Mouse (Mus musculus) splenic B cell, adult 2 months (primary cell): Measurements from ENCODE around the gene Spop.
A peak's percentile ranks its signal among the peaks of the same experiment; 100 is the strongest.

Experiments used
- DNase-seq: peaks from one replicate; pipeline ENCODE4 v3.0.0-alpha.2; 2011; ENCODE audit warnings: low read depth, low spot score
- H3K27me3 ChIP-seq: 2 replicates; pipeline ENCODE4 v1.6.1; 2012; ENCODE audit warnings: mild to moderate bottlenecking, low read length, moderate library complexity, mixed read lengths; ENCODE audit not compliant: control insufficient read depth, poor library complexity, insufficient read depth, severe bottlenecking
- H3K36me3 ChIP-seq: 2 replicates; pipeline ENCODE4 v1.6.1; 2012; ENCODE audit warnings: mild to moderate bottlenecking, low read length, moderate library complexity, mixed read lengths; ENCODE audit not compliant: control insufficient read depth, poor library complexity, insufficient read depth, severe bottlenecking

The Spop gene

DNA sequence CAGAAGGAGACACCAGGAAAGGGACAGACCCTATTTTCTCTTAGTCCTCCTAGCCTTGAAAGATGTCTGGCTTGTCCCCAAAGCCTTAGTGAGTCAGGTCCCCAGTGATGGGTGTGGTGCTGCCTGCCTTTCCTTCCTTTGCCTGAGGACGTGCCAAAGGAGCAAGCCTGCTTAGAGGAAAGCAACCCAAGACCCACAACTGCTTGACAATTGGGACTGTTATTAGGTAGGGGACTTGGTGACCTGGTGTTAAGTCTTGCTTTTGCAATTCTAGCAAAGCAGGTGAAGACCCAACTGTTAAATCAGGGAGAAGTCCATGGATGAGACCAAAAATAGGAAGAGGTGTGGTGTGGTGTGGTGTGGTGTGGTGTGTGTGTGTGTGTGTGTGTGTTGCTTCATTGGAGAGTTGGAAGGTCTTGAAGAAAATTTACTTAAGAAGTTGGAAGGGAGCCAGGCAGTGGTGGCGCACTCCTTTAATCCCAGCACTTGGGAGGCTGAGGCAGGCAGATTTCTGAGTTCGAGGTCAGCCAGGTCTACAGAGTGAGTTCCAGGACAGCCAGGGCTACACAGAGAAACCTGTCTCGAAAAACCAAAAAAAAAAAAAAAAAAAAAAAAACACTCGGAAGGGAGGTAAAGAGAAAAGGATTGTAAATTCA lies 30.4 kb upstream of the Spop start:
- no peak for DNase-seq
- H3K27me3 ChIP-seq, result no peaks in the 10 kb centered on the region
- H3K36me3 ChIP-seq, result peaks cover 7% of the 10 kb centered on the region

DNA sequence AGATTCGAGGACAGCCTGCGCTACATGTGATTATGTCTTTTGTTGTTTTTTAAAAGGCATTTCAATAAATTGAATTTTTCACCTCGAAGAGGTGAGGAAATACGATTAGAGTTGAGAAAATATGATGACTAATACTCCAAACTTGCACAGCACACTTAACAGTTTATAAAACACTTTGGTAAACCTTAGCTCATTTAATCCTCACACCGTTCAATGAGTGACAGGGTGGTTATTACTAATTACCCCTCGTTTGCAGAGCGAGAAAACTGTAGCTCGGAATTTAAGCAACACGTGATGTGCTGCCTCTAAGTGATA lies 29.9 kb upstream of the Spop start:
- no peak for DNase-seq
- H3K27me3 ChIP-seq, result no peaks in the 10 kb centered on the region
- H3K36me3 ChIP-seq, result peaks cover 7% of the 10 kb centered on the region

DNA sequence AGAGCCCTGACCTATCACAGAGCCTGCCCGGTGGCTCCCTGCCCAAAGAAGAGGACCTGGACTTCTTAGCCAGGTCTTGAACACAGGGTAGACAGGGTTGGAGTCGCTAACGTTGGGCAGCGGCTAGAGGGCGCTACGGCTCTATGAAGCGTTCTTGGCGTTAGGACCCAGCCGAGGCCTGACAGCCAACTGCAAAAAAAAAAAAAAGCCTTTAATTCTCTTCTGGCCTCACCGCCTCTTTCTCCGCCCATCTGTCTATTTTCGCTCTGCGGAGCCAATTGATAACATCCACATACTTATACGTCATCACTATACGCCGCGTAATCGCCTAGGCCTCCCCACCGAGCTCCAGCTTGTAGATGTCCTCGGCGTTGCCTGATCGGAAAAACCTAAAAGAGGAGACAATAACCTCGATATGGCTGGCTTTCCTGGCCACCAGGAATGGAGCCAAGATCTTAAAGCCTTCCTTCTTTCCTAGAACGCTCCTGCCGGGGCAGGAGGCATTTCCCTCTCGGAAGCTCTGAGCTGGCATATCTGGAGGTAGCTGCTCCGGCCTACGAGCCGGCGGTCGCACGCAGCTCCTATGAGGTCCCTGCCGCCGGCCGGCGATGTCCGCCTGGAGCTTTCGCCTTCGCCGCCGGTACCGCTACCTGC lies 29.4 kb upstream of the Spop start, which contains the start of gene Slc35b1:
Gene Slc35b1 (plus strand): TSS at position 374 of the 654 bp plus-strand sequence.
- peak; percentile 99 for DNase-seq
- peaks cover 7% of the 10 kb centered on the region; the same call in 1 of the 2 replicates for H3K36me3 ChIP-seq
- no peaks in the 10 kb centered on the region for H3K27me3 ChIP-seq

DNA sequence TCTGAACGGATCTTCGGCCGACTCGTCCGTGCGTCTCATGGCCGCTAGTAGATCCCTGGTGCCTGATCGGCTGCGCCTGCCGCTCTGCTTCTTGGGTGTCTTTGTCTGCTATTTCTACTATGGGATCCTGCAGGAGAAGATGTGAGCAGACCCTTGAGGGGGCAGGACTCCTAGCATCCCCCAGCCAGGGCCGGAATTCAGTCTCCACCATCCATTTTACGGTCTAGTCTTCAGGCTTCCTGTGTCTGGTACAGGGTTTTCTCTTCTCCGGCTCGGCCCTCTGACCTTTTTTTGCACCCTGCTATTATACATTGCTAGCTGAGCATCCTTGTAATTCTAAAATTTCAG lies 28.9 kb upstream of the Spop start:
- H3K36me3 ChIP-seq, result peaks cover 7% of the 10 kb centered on the region; the same call in 1 of the 2 replicates

DNA sequence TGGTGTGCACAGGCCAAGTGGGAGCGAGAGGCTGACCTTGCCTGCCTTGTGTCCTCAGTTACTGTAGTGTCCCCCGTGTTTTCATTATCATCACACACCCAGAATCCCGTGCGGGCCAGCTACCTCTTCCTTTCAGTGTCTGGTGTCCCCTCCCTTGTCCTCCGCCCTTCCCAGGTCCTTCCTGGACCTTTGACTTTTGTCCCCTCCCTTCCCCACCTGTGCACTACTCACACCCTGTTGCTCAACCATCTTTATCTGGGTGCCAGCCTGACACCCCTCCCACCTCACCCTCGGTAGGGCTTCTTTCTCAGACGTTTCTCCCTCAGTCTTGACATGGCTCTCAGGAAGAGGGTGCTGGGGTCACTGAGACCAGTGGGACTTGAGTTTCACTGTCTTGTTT lies 26.5 kb upstream of the Spop start:
- Histone ChIP-seq H3K36me3 (peaks cover 14% of the 10 kb centered on the region), H3K27me3 (no peaks in the 10 kb centered on the region)
- DNase-seq, result no peak

More for the DNA sequence above, 28.9 kb upstream of the Spop start:
- no peaks in the 10 kb centered on the region for H3K27me3 ChIP-seq
- no peak for DNase-seq

DNA sequence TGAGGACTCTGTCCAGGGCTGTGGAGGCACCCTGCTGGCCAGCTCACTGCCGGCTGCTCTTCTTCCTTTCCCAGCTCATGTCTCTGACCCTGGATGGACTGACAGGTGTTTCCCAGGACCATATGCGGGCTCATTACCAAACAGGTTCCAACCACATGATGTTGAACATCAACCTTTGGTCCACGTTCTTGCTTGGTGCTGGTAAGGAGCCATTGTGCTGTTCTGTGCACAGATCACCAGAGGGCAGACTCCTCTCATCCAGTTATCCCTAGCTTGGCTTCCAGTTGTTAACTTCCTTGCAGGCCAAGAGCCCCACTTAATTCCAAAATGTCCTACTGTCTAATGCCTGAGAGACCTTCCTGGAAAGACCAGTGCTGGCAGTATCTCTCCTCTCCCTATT lies 24.9 kb upstream of the Spop start:
- H3K27me3 ChIP-seq, result no peaks in the 10 kb centered on the region
- H3K36me3 ChIP-seq, result peaks cover 14% of the 10 kb centered on the region
- no peak for DNase-seq

DNA sequence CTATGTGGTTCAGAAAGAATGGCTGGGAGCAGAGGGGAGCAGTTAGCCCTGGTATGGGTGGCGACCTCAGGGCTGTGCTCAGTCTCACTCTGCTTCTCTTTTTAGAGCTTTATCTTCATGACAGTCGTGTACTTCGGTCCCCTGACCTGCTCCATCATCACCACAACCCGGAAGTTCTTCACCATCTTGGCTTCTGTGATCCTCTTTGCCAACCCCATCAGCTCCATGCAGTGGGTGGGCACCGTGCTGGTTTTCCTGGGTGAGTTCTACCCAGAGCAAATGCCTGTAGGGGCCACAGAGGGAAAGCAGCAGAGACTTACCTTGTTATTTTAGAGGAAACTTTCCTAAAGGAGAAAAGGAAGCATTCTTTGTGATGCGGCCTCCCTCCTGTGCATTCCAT lies 23.5 kb upstream of the Spop start:
- peaks cover 14% of the 10 kb centered on the region for H3K36me3 ChIP-seq
- DNase-seq, result no peak
- no peaks in the 10 kb centered on the region for H3K27me3 ChIP-seq

DNA sequence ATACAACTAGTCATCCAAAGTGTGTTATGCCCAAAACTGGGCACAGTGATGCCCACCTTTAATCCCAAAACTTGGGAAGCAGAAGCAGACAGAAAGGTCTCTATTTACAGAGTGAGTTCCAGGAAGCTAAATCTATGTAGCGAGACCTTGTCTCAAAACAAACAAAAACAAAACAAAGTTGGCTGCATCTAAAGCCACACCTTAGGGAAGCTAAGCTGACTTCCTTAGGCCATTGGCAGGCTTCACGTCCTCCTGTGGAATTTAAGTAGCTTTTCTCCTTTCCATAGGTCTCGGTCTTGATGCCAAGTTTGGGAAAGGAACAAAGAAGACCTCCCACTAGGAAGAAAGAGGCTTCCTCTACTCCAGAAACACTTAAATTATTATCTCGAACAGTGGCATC lies 22.7 kb upstream of the Spop start:
- H3K27me3 ChIP-seq, result no peaks in the 10 kb centered on the region
- peaks cover 14% of the 10 kb centered on the region for H3K36me3 ChIP-seq
- no peak for DNase-seq

DNA sequence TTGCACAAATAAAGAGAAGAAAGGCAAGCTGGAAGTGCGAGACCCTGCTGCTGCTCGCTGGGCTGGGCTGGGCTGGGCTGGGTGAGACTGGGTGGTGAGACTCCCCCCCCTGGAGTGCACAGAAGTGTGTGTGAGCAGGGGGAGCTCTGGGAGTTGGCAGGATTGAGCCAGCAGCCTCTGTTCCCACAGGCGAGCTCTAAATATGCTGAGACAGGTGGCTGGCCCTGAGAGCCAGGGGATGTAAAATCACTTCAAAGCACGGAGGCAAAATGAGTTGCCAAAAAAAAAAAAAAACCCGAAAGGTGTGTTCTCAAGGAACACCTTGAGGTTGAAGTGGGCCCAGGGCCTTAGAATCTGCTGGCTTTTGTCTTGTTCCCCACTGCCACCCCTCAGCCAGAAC lies 22.1 kb upstream of the Spop start:
- H3K36me3 ChIP-seq, result peaks cover 14% of the 10 kb centered on the region
- H3K27me3 ChIP-seq, result no peaks in the 10 kb centered on the region
- no peak for DNase-seq

DNA sequence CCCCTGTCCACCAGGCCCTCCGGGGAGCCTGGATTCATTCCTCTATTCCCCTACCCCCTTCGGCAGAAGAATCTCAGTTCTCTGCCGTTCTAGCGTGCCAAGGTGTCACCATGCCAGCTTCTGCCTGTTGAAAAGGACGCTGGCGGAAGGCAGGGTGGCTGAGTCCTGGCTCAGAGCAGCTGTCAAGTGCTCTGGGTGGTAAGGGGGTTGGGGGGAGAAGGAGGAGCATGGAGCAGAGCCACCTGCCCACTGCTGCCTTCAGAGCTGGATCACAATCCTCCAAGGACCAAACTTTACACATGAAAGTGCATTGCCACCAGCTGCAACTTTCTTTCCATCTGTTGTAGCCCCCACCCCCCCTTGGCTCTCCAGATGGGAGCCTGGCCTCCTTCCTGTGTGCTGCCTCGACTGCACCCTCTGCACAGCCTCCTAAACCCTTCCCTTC lies 21.6 kb upstream of the Spop start:
- DNase-seq, result no peak

DNA sequence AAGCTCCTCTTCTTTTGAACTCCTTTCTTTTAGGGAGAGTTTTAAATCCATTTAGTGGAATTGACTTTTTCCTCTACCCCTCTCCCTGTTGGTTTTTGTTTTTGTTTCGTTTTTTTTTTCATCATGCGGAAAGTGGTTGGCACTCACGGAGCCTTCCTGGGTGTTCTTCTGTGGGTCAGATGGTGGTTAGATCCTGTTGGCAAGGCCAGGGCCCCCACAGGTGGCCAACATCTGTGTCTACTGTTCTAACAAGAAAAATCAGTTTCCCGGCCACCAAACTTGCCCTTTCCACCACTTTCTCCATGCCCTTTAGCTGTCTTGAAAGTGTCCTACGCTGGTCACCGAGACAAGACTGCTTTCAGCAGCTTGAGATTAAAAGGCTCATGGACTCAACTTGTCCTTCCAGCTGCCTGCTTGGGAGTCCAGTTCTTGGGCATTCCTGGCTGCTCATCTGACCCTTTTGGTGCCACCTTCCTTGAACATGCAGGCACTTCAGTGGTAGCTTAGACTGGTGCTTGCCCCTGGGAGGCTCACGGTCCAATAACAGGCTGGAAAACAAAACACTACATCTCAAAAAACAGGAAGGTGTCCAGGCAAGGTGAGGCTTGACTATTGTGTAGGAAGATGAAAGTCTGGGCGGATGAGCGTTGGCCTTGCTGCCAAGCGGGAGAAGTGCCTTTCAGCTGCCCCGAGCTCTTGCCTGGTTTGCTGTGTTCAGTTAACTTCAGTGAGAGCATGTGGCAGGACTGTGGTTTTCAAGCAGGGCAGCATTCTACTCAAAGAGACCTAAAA lies 21.0 kb upstream of the Spop start:
- Histone ChIP-seq H3K27me3 (no peaks in the 10 kb centered on the region), H3K36me3 (peaks cover 14% of the 10 kb centered on the region)
- no peak for DNase-seq

More for the DNA sequence above, 21.6 kb upstream of the Spop start:
- Histone ChIP-seq H3K27me3 (no peaks in the 10 kb centered on the region), H3K36me3 (peaks cover 14% of the 10 kb centered on the region)

DNA sequence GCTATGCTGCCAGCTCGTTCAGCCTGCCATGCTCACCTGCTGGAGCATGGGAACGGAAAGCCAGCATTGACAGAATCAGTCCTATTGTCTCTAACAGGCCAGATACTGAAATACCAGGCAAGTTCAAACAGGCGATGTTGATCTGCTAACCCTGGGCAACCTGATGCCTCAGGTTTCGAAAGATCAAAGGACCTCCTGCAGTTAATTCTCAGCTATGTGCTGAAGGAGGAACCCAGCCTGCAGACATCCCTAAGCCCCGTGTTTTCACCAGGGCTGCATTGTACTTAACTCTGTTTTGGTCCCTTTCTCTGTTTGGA lies 20.4 kb upstream of the Spop start:
- no peak for DNase-seq
- Histone ChIP-seq H3K36me3 (peaks cover 12% of the 10 kb centered on the region), H3K27me3 (no peaks in the 10 kb centered on the region)

DNA sequence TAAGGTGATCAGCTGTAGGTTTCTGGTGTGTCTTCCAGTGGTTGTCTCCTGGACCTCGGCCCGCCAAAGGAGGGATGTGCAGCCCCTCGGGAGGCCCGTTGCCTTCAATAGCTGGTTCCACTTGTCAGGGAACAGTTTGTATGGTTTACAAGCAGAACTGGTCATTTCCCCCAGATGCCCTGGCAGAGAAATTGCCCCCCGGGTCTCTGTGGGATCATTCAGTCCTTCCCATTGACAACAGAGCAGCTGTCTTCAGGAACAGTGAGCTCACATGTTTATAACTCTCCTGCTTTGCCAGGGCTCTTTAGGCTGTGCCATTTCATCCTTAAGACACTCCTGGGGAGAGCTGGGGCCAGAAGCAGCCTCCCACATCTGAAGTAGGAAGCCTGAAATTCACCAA lies 19.8 kb upstream of the Spop start:
- H3K27me3 ChIP-seq, result peaks cover 2% of the 10 kb centered on the region; the same call in 1 of the 2 replicates
- H3K36me3 ChIP-seq, result peaks cover 12% of the 10 kb centered on the region
- no peak for DNase-seq

DNA sequence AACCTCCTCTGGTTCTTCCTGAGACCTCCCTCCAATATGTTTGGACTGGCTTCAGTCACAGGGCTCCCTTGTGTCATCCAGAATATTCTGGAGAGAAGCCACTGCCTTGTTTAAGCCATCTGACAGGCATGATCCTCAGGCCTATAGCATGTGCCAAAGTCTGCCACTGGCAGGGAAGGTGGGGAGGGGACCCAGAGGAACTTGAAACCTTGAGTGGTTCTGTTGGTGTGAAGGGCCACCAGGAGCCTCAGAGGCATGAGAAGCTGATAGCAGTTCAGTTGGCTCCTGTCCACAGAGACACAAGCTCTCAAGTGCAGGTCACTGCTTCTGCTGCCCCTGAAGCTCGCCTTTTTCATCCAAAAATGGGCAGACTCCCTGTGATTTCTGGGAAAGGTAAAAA lies 17.3 kb upstream of the Spop start:
- Histone ChIP-seq H3K27me3 (peaks cover 2% of the 10 kb centered on the region; the same call in 1 of the 2 replicates), H3K36me3 (peaks cover 3% of the 10 kb centered on the region)
- DNase-seq, result no peak
